Mouse (Mus musculus) testis, adult 2 months (tissue): ENCODE measurements around the gene Ap3b1.

ENCODE experiments used
- CTCF ChIP-seq: fragments of 200-500 bp; IDR thresholded peaks from 2 replicates; pipeline ENCODE4 v1.5.1; 2012; ENCODE audit warnings: low read depth, mild to moderate bottlenecking, inconsistent platforms, low read length, moderate library complexity; ENCODE audit not compliant: control insufficient read depth, insufficient read depth, insufficient replicate concordance
- POLR2A ChIP-seq: fragments of 200-500 bp; IDR thresholded peaks from 2 replicates; pipeline ENCODE4 v1.6.1; 2012; ENCODE audit warnings: low read depth, mild to moderate bottlenecking, inconsistent platforms, low read length, moderate library complexity; ENCODE audit not compliant: control insufficient read depth

GRCm38 (mm10) chr13:94550037-94550436 lies 191.3 kb downstream of the Ap3b1 start:
- TF ChIP-seq CTCF (no peak), POLR2A (no peak)
